17 mouse cellular contexts compared by ENCODE assay signal in the genomic region with DNA sequence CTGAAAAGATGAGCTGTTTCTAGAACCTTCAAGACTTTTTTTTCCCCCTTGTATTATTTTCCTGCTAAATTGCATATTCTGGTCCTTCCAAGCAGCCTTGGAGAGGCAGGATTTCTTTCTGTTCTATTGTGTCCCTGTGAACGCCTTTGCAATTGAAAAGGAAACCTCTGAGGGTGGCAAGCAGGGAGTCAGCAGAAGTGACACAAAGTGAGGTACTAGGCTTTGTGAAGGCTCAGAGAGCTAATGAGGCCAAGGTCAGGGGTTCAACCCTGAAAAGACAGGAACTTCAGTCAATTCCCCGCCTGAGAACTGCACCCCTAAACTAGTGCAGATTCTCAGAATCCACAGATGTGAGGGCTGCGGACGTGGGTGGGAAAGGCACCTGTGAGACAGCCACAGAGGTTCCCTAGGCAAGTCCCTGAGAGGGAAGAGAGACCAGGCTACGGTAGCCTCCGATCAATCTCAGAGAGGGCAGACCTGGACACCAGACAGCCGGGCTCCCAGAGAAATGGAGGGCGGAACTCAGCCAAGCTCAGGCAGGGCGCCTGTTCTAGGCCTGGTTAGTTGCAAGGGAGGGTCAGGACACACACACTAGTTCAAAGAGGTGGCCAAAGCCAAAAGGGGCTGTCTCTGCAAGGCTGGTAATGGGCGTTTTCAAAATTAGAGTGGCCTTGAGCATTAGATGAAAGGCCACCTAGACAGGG. TPM values are rescaled to one million over a fixed set of nuclear protein-coding genes. Genes with fewer than 3 reads are reported as not detected.
DNase-seq lines count a peak whose midpoint lies in the region; ATAC-seq and TF ChIP-seq lines count a peak whose summit lies in the region.
"Had no signal": no experiment of that assay in that cellular context is flagged by ENCODE, and none has a peak within 500 bp of the region (broad histone marks: within the 10 kb centered on the region; RNA-seq: fewer than 3 reads in every experiment).

No protein-coding gene starts in this region.

- no peak overlapping the region for H3K4me3 ChIP-seq in forebrain, embryonic 10.5 days
- H3K4me3 ChIP-seq in forebrain, embryonic 12.5 days (replicated peaks) = no peak overlapping the region
- 0 out of 2 replicates have a peak overlapping the region, but pooled peaks have one; percentile 12 for H3K4me3 ChIP-seq in midbrain, embryonic 10.5 days
- H3K4me3 ChIP-seq in midbrain, embryonic 15.5 days = no peak overlapping the region
- H3K4me3 ChIP-seq in heart, postnatal 0 days (ENCODE audit: low read depth, low read length) = no peak overlapping the region
- H3K4me3 ChIP-seq: embryonic facial prominence, embryonic 12.5 days; forebrain, embryonic 13.5 days; hindbrain, embryonic 15.5 days; neural tube, embryonic 13.5 days had no signal

- H3K27ac ChIP-seq in forebrain, embryonic 10.5 days = peak overlapping the region; percentile 65
- H3K27ac ChIP-seq in forebrain, embryonic 12.5 days = no peak overlapping the region
- H3K27ac ChIP-seq in midbrain, embryonic 10.5 days (replicated peaks) = peak overlapping the region; percentile 76
- H3K27ac ChIP-seq in midbrain, embryonic 15.5 days = no peak overlapping the region
- peak overlapping the region; percentile 78 for H3K27ac ChIP-seq in heart, postnatal 0 days (ENCODE audit: low read depth)
- H3K27ac ChIP-seq: embryonic facial prominence, embryonic 12.5 days; forebrain, embryonic 13.5 days; hindbrain, embryonic 15.5 days; neural tube, embryonic 13.5 days had no signal

- H3K9ac ChIP-seq in forebrain, embryonic 12.5 days = no peak overlapping the region
- no peak overlapping the region for H3K9ac ChIP-seq in midbrain, embryonic 15.5 days
- H3K9ac ChIP-seq in heart, postnatal 0 days (replicated peaks; ENCODE audit: low read depth, low read length) = peak overlapping the region; percentile 40; the same call in 1 of the 2 replicates
- H3K9ac ChIP-seq: embryonic facial prominence, embryonic 12.5 days; forebrain, embryonic 13.5 days; hindbrain, embryonic 15.5 days; neural tube, embryonic 13.5 days had no signal

- no peak for TF ChIP-seq CTCF in heart, postnatal 0 days (IDR thresholded peaks at IDR 0.05; ENCODE audit: low read depth)

- no peak for ATAC-seq in forebrain, embryonic 12.5 days (ENCODE audit: low FRiP score)
- no peak for ATAC-seq in midbrain, embryonic 15.5 days (replicated peaks)
- no peak for ATAC-seq in heart, postnatal 0 days (ENCODE audit: insufficient read depth, low read depth)
- ATAC-seq in CD4-positive, CD25-positive, alpha-beta regulatory T cell, adult 4 months = no peak
- ATAC-seq: forebrain, embryonic 13.5 days; Patski had no signal

- H3K36me3 ChIP-seq in forebrain, embryonic 10.5 days (replicated peaks) = peaks cover 10% of the 10 kb centered on the region
- no peaks in the 10 kb centered on the region for H3K36me3 ChIP-seq in forebrain, embryonic 12.5 days (replicated peaks)
- peaks cover 14% of the 10 kb centered on the region for H3K36me3 ChIP-seq in midbrain, embryonic 10.5 days
- H3K36me3 ChIP-seq in midbrain, embryonic 15.5 days (replicated peaks) = no peaks in the 10 kb centered on the region
- H3K36me3 ChIP-seq in heart, postnatal 0 days (replicated peaks; ENCODE audit: control insufficient read depth, insufficient read depth, low read length) = no peaks in the 10 kb centered on the region
- H3K36me3 ChIP-seq: hindbrain, embryonic 15.5 days; neural tube, embryonic 13.5 days had no signal

- no peak for TF ChIP-seq EP300 in heart, postnatal 0 days (IDR thresholded peaks at IDR 0.05; ENCODE audit: low read depth)

- no peak overlapping the region for H3K4me2 ChIP-seq in forebrain, embryonic 12.5 days
- H3K4me2 ChIP-seq in midbrain, embryonic 15.5 days = no peak overlapping the region
- H3K4me2 ChIP-seq in heart, postnatal 0 days (ENCODE audit: low read depth, low read length) = no peak overlapping the region
- H3K4me2 ChIP-seq: embryonic facial prominence, embryonic 12.5 days; forebrain, embryonic 13.5 days; hindbrain, embryonic 15.5 days; neural tube, embryonic 13.5 days had no signal

- no peaks in the 10 kb centered on the region for H3K9me3 ChIP-seq in forebrain, embryonic 10.5 days
- no peaks in the 10 kb centered on the region for H3K9me3 ChIP-seq in forebrain, embryonic 12.5 days
- H3K9me3 ChIP-seq in midbrain, embryonic 10.5 days (replicated peaks) = no peaks in the 10 kb centered on the region
- H3K9me3 ChIP-seq in midbrain, embryonic 15.5 days = no peaks in the 10 kb centered on the region
- no peaks in the 10 kb centered on the region for H3K9me3 ChIP-seq in heart, postnatal 0 days (replicated peaks; ENCODE audit: control insufficient read depth, low read length)
- H3K9me3 ChIP-seq: embryonic facial prominence, embryonic 12.5 days; forebrain, embryonic 13.5 days; hindbrain, embryonic 15.5 days; neural tube, embryonic 13.5 days had no signal

- H3K4me1 ChIP-seq in forebrain, embryonic 10.5 days = peaks cover 75% of the 10 kb centered on the region
- H3K4me1 ChIP-seq in forebrain, embryonic 12.5 days = peaks cover 45% of the 10 kb centered on the region
- peaks cover 73% of the 10 kb centered on the region for H3K4me1 ChIP-seq in midbrain, embryonic 10.5 days
- peaks cover 27% of the 10 kb centered on the region for H3K4me1 ChIP-seq in midbrain, embryonic 15.5 days
- H3K4me1 ChIP-seq in heart, postnatal 0 days (ENCODE audit: control insufficient read depth, insufficient read depth) = peaks cover 47% of the 10 kb centered on the region

- H3K27me3 ChIP-seq in forebrain, embryonic 10.5 days (ENCODE audit: poor library complexity, severe bottlenecking) = peaks cover 72% of the 10 kb centered on the region
- H3K27me3 ChIP-seq in forebrain, embryonic 12.5 days = peaks cover 57% of the 10 kb centered on the region
- peaks cover 11% of the 10 kb centered on the region; the same call in 1 of the 2 replicates for H3K27me3 ChIP-seq in midbrain, embryonic 10.5 days (ENCODE audit: low read depth, poor library complexity, severe bottlenecking)
- H3K27me3 ChIP-seq in midbrain, embryonic 15.5 days (replicated peaks) = 0 out of 2 replicates have a peak, but pooled peaks cover under 1% of the 10 kb centered on the region
- H3K27me3 ChIP-seq in heart, postnatal 0 days (ENCODE audit: control insufficient read depth, insufficient read depth, low read length) = no peaks in the 10 kb centered on the region
- H3K27me3 ChIP-seq: embryonic facial prominence, embryonic 12.5 days; hindbrain, embryonic 15.5 days; neural tube, embryonic 13.5 days; Patski had no signal

- DNase-seq in forebrain, embryonic 10.5 days (ENCODE audit: extremely low spot score, low spot score) = no peak
- no peak for DNase-seq in midbrain, embryonic 10.5 days (ENCODE audit: low spot score)
- peak; percentile 67 for DNase-seq in ZHBTc4 (ENCODE audit: low read depth, low spot score)
- DNase-seq in heart, postnatal 0 days (ENCODE audit: low spot score) = no peak
- no peak for DNase-seq in layer of hippocampus, postnatal 14 days (ENCODE audit: low spot score in 2 of 2)
- DNase-seq: cerebellum, adult 8-10 months; gastrocnemius, postnatal 14 days; kidney, adult 2 months; left cerebral cortex, postnatal 4 days had no signal

- WGBS in forebrain, embryonic 10.5 days = 34% methylated on average over 10 of the region's 10 CpGs
- WGBS in forebrain, embryonic 12.5 days = 24% methylated on average over 10 of the region's 10 CpGs
- WGBS in midbrain, embryonic 10.5 days = 39% methylated on average over 10 of the region's 10 CpGs
- 41% methylated on average over 10 of the region's 10 CpGs for WGBS in midbrain, embryonic 15.5 days
- 51% methylated on average over 10 of the region's 10 CpGs for WGBS in heart, postnatal 0 days

RNA-seq across cellular contexts. Expression of a gene that starts 5.6 kb away (rescaled TPM):
- polyA plus RNA-seq in forebrain, embryonic 10.5 days (2016; fragmentation: Nextera tagmentation; extraction: Ambion mirVana) = 57.5 and 59.0 TPM in 2 replicates
- polyA plus RNA-seq in forebrain, embryonic 12.5 days (2016; fragmentation: Nextera tagmentation; extraction: Ambion mirVana) = 38.0 and 42.7 TPM in 2 replicates
- 62.7 and 68.3 TPM in 2 replicates for polyA plus RNA-seq in midbrain, embryonic 10.5 days (2016; fragmentation: Nextera tagmentation; extraction: Ambion mirVana)
- 71.3 and 71.8 TPM in 2 replicates for polyA plus RNA-seq in midbrain, embryonic 15.5 days (2015; fragmentation: Nextera tagmentation; extraction: Ambion mirVana)
- total RNA-seq in heart, postnatal 0 days (2014; rRNA removed; ENCODE audit: low replicate concordance) = 218 and 234 TPM in 2 replicates
- 219 and 239 TPM in 2 replicates for polyA plus RNA-seq in heart, postnatal 0 days (2015; fragmentation: Nextera tagmentation; extraction: Ambion mirVana)
- 10 to 100 TPM; 82.9 to 89.5 TPM for total RNA-seq in layer of hippocampus, postnatal 14 days (2021)
- polyA plus RNA-seq in CD4-positive, CD25-positive, alpha-beta regulatory T cell, adult 4 months (2017; shearing (Covaris generic)) = 1 to 10 TPM; 6.7 to 8.9 TPM

Comparison
In these comparisons a context has a peak if more than half of its experiments do, and no peak if none do; other contexts are left out.
1. H3K27ac ChIP-seq: peak in forebrain, embryonic 10.5 days (single experiment), midbrain, embryonic 10.5 days (single experiment) and heart, postnatal 0 days (single experiment); none in forebrain, embryonic 12.5 days (single experiment) and midbrain, embryonic 15.5 days (single experiment).